Mouse (Mus musculus) limb, embryonic 11.5 days (tissue): Measurements from ENCODE around the gene Cdc14a. TPM values are rescaled to one million over a fixed set of nuclear protein-coding genes. Genes with fewer than 3 reads are reported as not detected.

ENCODE experiments used
- ATAC-seq: fragments of 200-750 bp; cut with Nextera tagmentation; 2 replicates; pipeline ENCODE4 v1.8.0; 2017; ENCODE audit warnings: low read depth; ENCODE audit not compliant: insufficient number of reproducible peaks, low FRiP score, low TSS enrichment
- DNase-seq: peaks from one replicate; pipeline ENCODE4 v3.0.0-alpha.2; 2015; ENCODE audit warnings: low spot score
- H3K27ac ChIP-seq: fragments of 300-500 bp; sonication (generic); replicated peaks from 2 replicates; pipeline ENCODE4 v1.5.1; 2014; ENCODE audit warnings: low read depth, mild to moderate bottlenecking, low read length
- H3K27me3 ChIP-seq: fragments of 300-500 bp; sonication (generic); 2 replicates; pipeline ENCODE4 v1.6.1; 2014; ENCODE audit warnings: mild to moderate bottlenecking, low read length, mixed read lengths; ENCODE audit not compliant: control insufficient read depth, insufficient read depth
- H3K36me3 ChIP-seq: fragments of 300-500 bp; sonication (generic); 2 replicates; pipeline ENCODE4 v1.6.1; 2014; ENCODE audit warnings: mild to moderate bottlenecking, low read length, moderate library complexity, mixed read lengths; ENCODE audit not compliant: control insufficient read depth, insufficient read depth
- H3K4me1 ChIP-seq: fragments of 300-500 bp; sonication (generic); 2 replicates; pipeline ENCODE4 v1.6.1; 2014; ENCODE audit warnings: low read length, mixed read lengths; ENCODE audit not compliant: control insufficient read depth, insufficient read depth
- H3K4me2 ChIP-seq: fragments of 300-500 bp; sonication (generic); 2 replicates; pipeline ENCODE4 v1.6.1; 2014; ENCODE audit warnings: low read depth, mild to moderate bottlenecking, moderate library complexity; ENCODE audit not compliant: severe bottlenecking
- H3K4me3 ChIP-seq: fragments of 300-500 bp; sonication (generic); 2 replicates; pipeline ENCODE4 v1.5.1; 2014; ENCODE audit warnings: low read depth, low read length
- H3K9ac ChIP-seq: fragments of 300-500 bp; sonication (generic); 2 replicates; pipeline ENCODE4 v1.6.1; 2014; ENCODE audit warnings: mild to moderate bottlenecking, low read length
- H3K9me3 ChIP-seq: fragments of 300-500 bp; sonication (generic); 2 replicates; pipeline ENCODE4 v1.6.1; 2016; ENCODE audit warnings: low read length; ENCODE audit not compliant: control insufficient read depth
- WGBS: fragments of 180-500 bp; shearing (Covaris S2); extraction: QIAGEN DNeasy Blood & Tissue Kit; methylation state at CpG from one replicate; pipeline ENCODE4 v1.1.7; 2014; 5-methylcytosine and 5-hydroxymethylcytosine counted together
- polyA plus RNA-seq: library from polyadenylated mRNA; unstranded; fragments of >200 nt; fragmentation: Nextera tagmentation; extraction: Ambion mirVana; gene quantifications from 2 replicates; pipeline ENCODE4 v1.2.1, GENCODE M21; 2014

The Cdc14a gene
- polyA plus RNA-seq, 1 experiment from 2014 or later, result 11.6 TPM

- no peak overlapping the region for H3K4me3 ChIP-seq
- no peaks in the 10 kb centered on the region for H3K9me3 ChIP-seq
- DNase-seq (no peak), ATAC-seq (no peak)
- H3K36me3 ChIP-seq, result no peaks in the 10 kb centered on the region; the same call in 1 of the 2 replicates
- H3K27ac ChIP-seq, result no peak overlapping the region
- H3K9ac ChIP-seq, result no peak overlapping the region
- WGBS, result 50% methylated on average over 9 of the region's 9 CpGs
- no peak overlapping the region for H3K4me2 ChIP-seq
- H3K27me3 ChIP-seq, result no peaks in the 10 kb centered on the region
- no peaks in the 10 kb centered on the region for H3K4me1 ChIP-seq
Measured at GRCm38 (mm10) chr3:116380319-116380718, 43.5 kb downstream of the Cdc14a start.

GRCm38 (mm10) chr3:116375442-116375841, 48.4 kb downstream of the Cdc14a start:
- Histone ChIP-seq H3K27me3 (no peaks in the 10 kb centered on the region), H3K27ac (no peak overlapping the region), H3K4me3 (no peak overlapping the region), H3K36me3 (no peaks in the 10 kb centered on the region; the same call in 1 of the 2 replicates), H3K4me1 (no peaks in the 10 kb centered on the region), H3K4me2 (no peak overlapping the region), H3K9me3 (no peaks in the 10 kb centered on the region), H3K9ac (no peak overlapping the region)
- WGBS, result 99% methylated on average over 2 of the region's 2 CpGs
- no peak for ATAC-seq
- no peak for DNase-seq

GRCm38 (mm10) chr3:116374486-116374885, 49.3 kb downstream of the Cdc14a start:
- Histone ChIP-seq H3K36me3 (no peaks in the 10 kb centered on the region), H3K27me3 (no peaks in the 10 kb centered on the region), H3K4me3 (no peak overlapping the region), H3K4me2 (no peak overlapping the region), H3K27ac (no peak overlapping the region), H3K9me3 (no peaks in the 10 kb centered on the region), H3K9ac (no peak overlapping the region), H3K4me1 (no peaks in the 10 kb centered on the region)
- 66% methylated on average over 5 of the region's 5 CpGs for WGBS
- DNase-seq, result no peak
- no peak for ATAC-seq

- no peak overlapping the region for H3K27ac ChIP-seq
- H3K9me3 ChIP-seq, result no peaks in the 10 kb centered on the region
- H3K4me2 ChIP-seq, result no peak overlapping the region
- H3K4me1 ChIP-seq, result peaks cover 9% of the 10 kb centered on the region; the same call in 1 of the 2 replicates
- H3K9ac ChIP-seq, result no peak overlapping the region
- 81% methylated on average over 6 of the region's 6 CpGs for WGBS
- no peak for DNase-seq
- H3K36me3 ChIP-seq, result no peaks in the 10 kb centered on the region
- no peak overlapping the region for H3K4me3 ChIP-seq
- no peaks in the 10 kb centered on the region for H3K27me3 ChIP-seq
- ATAC-seq, result no peak
Measured at GRCm38 (mm10) chr3:116373196-116373595, 50.6 kb downstream of the Cdc14a start.

DNA sequence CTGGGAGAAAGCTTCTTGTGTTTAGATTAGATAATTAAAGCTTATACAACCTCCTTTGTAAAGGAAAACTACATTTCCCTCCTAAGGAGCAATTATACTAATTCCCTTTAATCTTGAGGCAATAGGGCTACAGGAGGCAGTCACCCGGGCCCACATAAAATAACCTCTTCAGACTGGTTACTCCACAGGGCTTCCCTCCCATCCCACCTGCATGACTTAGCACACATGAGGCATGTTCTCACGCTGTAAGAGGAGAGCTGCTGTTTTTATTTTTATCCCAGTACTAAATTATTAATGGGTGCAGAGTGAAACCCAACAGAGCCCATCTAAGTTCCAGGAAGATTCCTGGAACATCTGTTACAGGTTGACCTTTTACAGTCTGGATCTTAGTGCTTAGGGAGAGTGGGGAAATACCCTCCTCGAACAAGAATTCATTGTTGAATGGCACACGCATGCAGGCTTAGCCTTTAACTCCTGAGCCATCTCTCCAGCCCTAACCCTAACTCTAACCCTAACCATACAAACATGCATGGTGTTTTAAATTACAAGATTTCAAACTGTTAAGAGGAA, 54.9 kb downstream of the Cdc14a start:
- WGBS, result 18% methylated on average over 4 of the region's 4 CpGs
- Histone ChIP-seq H3K9ac (no peak overlapping the region), H3K36me3 (peaks cover 2% of the 10 kb centered on the region; the same call in 1 of the 2 replicates), H3K27ac (no peak overlapping the region), H3K9me3 (no peaks in the 10 kb centered on the region), H3K27me3 (no peaks in the 10 kb centered on the region), H3K4me1 (peaks cover 10% of the 10 kb centered on the region; the same call in 1 of the 2 replicates), H3K4me2 (no peak overlapping the region), H3K4me3 (no peak overlapping the region)
- peak; percentile 28 for DNase-seq
- ATAC-seq, result peak; percentile 74; the same call in 1 of the 2 replicates

DNA sequence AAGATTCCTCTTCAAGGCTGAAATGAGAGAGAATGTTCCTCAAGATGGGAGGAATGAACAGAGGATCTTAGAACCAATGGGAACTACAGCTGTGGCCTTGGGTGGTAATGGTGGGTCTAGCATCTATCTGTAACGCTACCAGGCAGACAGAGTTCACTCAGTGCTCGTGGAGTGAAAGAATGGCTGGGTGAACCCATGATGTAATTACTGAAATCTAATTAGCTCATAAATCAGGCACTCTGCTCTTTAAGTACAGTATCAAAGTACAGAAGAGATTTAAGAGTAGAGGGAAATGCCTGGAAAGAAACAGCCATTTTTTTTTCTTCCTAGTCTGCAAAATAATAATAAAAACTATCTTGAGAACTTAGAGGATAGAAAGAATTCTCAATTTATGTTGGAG, 57.7 kb downstream of the Cdc14a start:
- no peaks in the 10 kb centered on the region for H3K9me3 ChIP-seq
- H3K36me3 ChIP-seq, result peaks cover 2% of the 10 kb centered on the region; the same call in 1 of the 2 replicates
- no peak for ATAC-seq
- 63% methylated on average over 2 of the region's 2 CpGs for WGBS
- no peak overlapping the region for H3K4me3 ChIP-seq
- H3K9ac ChIP-seq, result no peak overlapping the region
- DNase-seq, result no peak
- H3K27me3 ChIP-seq, result no peaks in the 10 kb centered on the region
- H3K4me1 ChIP-seq, result peaks cover 10% of the 10 kb centered on the region; the same call in 1 of the 2 replicates
- no peak overlapping the region for H3K4me2 ChIP-seq
- H3K27ac ChIP-seq, result no peak overlapping the region

- H3K4me3 ChIP-seq, result no peak overlapping the region
- H3K9me3 ChIP-seq, result no peaks in the 10 kb centered on the region
- 89% methylated on average over 7 of the region's 7 CpGs for WGBS
- no peak overlapping the region for H3K9ac ChIP-seq
- no peak for ATAC-seq
- H3K27me3 ChIP-seq, result no peaks in the 10 kb centered on the region
- DNase-seq, result no peak
- H3K36me3 ChIP-seq, result peaks cover 2% of the 10 kb centered on the region; the same call in 1 of the 2 replicates
- H3K4me1 ChIP-seq, result no peaks in the 10 kb centered on the region
- H3K4me2 ChIP-seq, result no peak overlapping the region
- no peak overlapping the region for H3K27ac ChIP-seq
Measured at GRCm38 (mm10) chr3:116361906-116362305, 61.9 kb downstream of the Cdc14a start.

- Histone ChIP-seq H3K9ac (no peak overlapping the region), H3K9me3 (no peaks in the 10 kb centered on the region), H3K4me1 (no peaks in the 10 kb centered on the region), H3K4me3 (no peak overlapping the region), H3K27me3 (no peaks in the 10 kb centered on the region), H3K36me3 (peaks cover 2% of the 10 kb centered on the region; the same call in 1 of the 2 replicates), H3K4me2 (no peak overlapping the region), H3K27ac (no peak overlapping the region)
- DNase-seq (no peak), ATAC-seq (no peak)
- 93% methylated on average over 5 of the region's 5 CpGs for WGBS
Measured at GRCm38 (mm10) chr3:116361101-116361500, 62.7 kb downstream of the Cdc14a start.

GRCm38 (mm10) chr3:116357866-116358265, 66.0 kb downstream of the Cdc14a start:
- WGBS, result 91% methylated on average over 7 of the region's 7 CpGs
- ATAC-seq, result no peak
- no peaks in the 10 kb centered on the region for H3K4me1 ChIP-seq

More at GRCm38 (mm10) chr3:116357866-116358265, 66.0 kb downstream of the Cdc14a start:
- Histone ChIP-seq H3K4me3 (no peak overlapping the region), H3K9ac (no peak overlapping the region), H3K4me2 (no peak overlapping the region), H3K9me3 (no peaks in the 10 kb centered on the region), H3K27me3 (no peaks in the 10 kb centered on the region), H3K36me3 (no peaks in the 10 kb centered on the region), H3K27ac (no peak overlapping the region)
- no peak for DNase-seq
